Mouse (Mus musculus): ENCODE measurements around the gene Lrrtm3. TPM values are rescaled to one million over a fixed set of nuclear protein-coding genes. Genes with fewer than 3 reads are reported as not detected.

Gene Lrrtm3
- polyA plus RNA-seq, 1 experiment from 2014 or later, result 0.86 TPM

DNA sequence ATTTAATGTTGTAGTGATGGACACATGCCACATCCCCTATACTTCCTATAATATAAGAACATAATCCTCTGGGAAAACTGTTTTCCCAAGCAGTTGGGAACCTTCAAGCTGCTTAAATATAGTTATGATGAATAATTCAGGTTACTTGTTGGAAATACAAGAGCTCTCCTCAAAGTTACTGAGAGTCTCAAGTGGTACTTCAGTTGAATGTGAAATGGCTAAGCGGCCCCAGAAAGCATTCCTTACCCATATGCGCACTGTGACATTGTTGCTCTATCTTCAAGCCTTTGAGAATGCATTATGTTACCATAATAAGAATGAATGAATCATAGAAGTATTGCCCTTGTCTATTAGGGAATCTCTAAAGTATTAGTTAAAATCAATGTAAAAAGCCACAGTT lies 117.8 kb downstream of the Lrrtm3 start:
- Histone ChIP-seq H3K27ac (ENCODE audit: low read depth, low read length) (no peak overlapping the region), H3K4me2 (no peak overlapping the region), H3K36me3 (ENCODE audit: control insufficient read depth, insufficient read depth, low read length) (no peaks in the 10 kb centered on the region), H3K27me3 (ENCODE audit: control insufficient read depth, insufficient read depth, low read length) (no peaks in the 10 kb centered on the region), H3K4me1 (ENCODE audit: control insufficient read depth, insufficient read depth, low read length) (no peaks in the 10 kb centered on the region), H3K9ac (ENCODE audit: low read depth, low read length) (no peak overlapping the region), H3K4me3 (ENCODE audit: low read depth, low read length) (no peak overlapping the region), H3K9me3 (replicated peaks; ENCODE audit: control insufficient read depth, low read length) (no peaks in the 10 kb centered on the region)
- ATAC-seq (replicated peaks; ENCODE audit: insufficient number of reproducible peaks, low FRiP score, low TSS enrichment), result no peak
- 82% methylated on average over 2 of the region's 2 CpGs for WGBS (ENCODE audit: insufficient replicate concordance)

DNA sequence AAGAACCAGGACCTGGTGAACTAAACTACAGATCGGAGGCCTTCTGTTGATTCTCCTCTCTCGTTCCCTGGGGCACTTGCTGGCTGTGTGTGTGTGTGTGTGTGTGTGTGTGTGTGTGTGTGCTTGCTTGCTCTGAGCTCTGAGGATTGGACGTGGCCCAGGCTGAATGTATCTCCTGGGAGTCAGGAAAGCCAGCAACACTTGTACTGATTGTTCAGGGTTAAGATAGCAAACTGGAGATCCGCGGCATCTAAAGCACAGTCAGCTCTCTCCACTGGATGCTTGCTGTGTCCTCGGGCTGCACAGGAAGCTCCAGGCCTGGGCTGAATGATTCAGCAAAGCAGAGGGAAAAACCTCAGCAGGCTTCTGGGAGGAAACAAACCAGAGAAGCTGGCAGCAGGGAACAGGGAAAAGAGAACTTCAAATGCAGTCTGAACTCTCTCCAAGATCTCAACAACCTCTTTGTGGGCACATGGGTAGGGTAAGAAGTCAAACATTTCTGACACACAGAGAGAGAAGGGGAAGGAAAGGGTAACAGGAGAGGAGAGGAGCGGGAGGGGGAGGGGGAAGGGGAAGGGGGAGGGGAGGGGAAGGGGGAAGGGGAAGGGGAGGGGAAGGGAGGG lies 135.7 kb downstream of the Lrrtm3 start:
- no peaks in the 10 kb centered on the region for H3K36me3 ChIP-seq (ENCODE audit: control insufficient read depth, insufficient read depth, low read length)
- no peak overlapping the region for H3K4me2 ChIP-seq
- WGBS (ENCODE audit: insufficient replicate concordance), result 6% methylated on average over 6 of the region's 7 CpGs
- ATAC-seq (replicated peaks; ENCODE audit: insufficient number of reproducible peaks, low FRiP score, low TSS enrichment), result no peak
- H3K27ac ChIP-seq (ENCODE audit: low read depth, low read length), result 0 out of 2 replicates have a peak overlapping the region, but pooled peaks have one; percentile 15
- no peaks in the 10 kb centered on the region for H3K27me3 ChIP-seq (ENCODE audit: control insufficient read depth, insufficient read depth, low read length)
- no peaks in the 10 kb centered on the region for H3K9me3 ChIP-seq (replicated peaks; ENCODE audit: control insufficient read depth, low read length)
- no peak overlapping the region; the same call in 1 of the 2 replicates for H3K9ac ChIP-seq (ENCODE audit: low read depth, low read length)
- no peak overlapping the region for H3K4me3 ChIP-seq (ENCODE audit: low read depth, low read length)
- peaks cover 9% of the 10 kb centered on the region for H3K4me1 ChIP-seq (ENCODE audit: control insufficient read depth, insufficient read depth, low read length)

DNA sequence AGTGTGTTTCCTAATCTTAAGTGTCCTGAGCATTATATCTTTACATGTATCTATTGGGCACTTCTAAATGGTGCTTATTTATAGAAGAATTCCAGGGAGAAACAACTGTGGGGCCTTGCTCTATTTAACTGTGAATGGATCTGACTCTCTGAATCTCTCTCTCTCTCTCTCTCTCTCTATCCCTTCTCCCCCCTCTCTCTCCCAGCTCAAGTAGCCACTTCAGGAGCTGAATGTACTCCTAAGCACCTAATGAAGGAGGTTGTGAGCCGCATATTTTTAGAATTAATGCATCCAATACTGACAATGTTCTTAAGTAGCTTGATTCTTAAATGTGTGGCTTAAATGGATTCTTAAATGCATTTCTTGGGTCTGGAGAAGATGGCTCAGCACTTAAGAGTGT lies 138.6 kb downstream of the Lrrtm3 start:
- no peak overlapping the region for H3K9ac ChIP-seq (ENCODE audit: low read depth, low read length)
- H3K27me3 ChIP-seq (ENCODE audit: control insufficient read depth, insufficient read depth, low read length), result no peaks in the 10 kb centered on the region
- H3K4me1 ChIP-seq (ENCODE audit: control insufficient read depth, insufficient read depth, low read length), result peaks cover 9% of the 10 kb centered on the region
- no peaks in the 10 kb centered on the region for H3K9me3 ChIP-seq (replicated peaks; ENCODE audit: control insufficient read depth, low read length)
- 54% methylated on average over 1 of the region's 1 CpGs for WGBS (ENCODE audit: insufficient replicate concordance)
- H3K4me2 ChIP-seq, result no peak overlapping the region
- H3K27ac ChIP-seq (ENCODE audit: low read depth, low read length), result no peak overlapping the region
- no peak for ATAC-seq (replicated peaks; ENCODE audit: insufficient number of reproducible peaks, low FRiP score, low TSS enrichment)
- no peaks in the 10 kb centered on the region for H3K36me3 ChIP-seq (ENCODE audit: control insufficient read depth, insufficient read depth, low read length)
- H3K4me3 ChIP-seq (ENCODE audit: low read depth, low read length), result no peak overlapping the region

DNA sequence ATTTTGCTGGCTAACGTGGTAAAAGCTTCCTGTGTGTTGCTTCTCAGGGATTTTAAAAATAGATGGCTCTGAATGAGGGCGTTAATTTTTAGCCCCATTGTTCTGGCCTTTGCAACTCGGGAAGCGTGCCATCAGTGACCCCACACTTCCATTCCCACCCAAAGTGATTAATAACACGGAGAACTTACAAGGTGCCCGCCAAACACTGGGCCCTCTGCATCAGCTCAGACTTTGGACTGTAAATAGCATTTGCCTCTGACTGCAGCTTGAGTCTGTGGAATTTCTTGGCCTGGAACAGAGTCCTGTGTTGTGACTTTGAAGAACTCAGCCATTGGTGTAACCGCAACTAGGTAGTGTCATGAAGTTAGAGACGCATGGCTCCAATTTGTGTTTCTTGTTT lies 139.2 kb downstream of the Lrrtm3 start:
- Histone ChIP-seq H3K36me3 (ENCODE audit: control insufficient read depth, insufficient read depth, low read length) (no peaks in the 10 kb centered on the region), H3K27ac (ENCODE audit: low read depth, low read length) (no peak overlapping the region), H3K9ac (ENCODE audit: low read depth, low read length) (no peak overlapping the region), H3K4me3 (ENCODE audit: low read depth, low read length) (no peak overlapping the region), H3K27me3 (ENCODE audit: control insufficient read depth, insufficient read depth, low read length) (no peaks in the 10 kb centered on the region), H3K4me1 (ENCODE audit: control insufficient read depth, insufficient read depth, low read length) (peaks cover 9% of the 10 kb centered on the region), H3K9me3 (replicated peaks; ENCODE audit: control insufficient read depth, low read length) (no peaks in the 10 kb centered on the region), H3K4me2 (no peak overlapping the region)
- WGBS (ENCODE audit: insufficient replicate concordance), result 35% methylated on average over 8 of the region's 8 CpGs
- ATAC-seq (replicated peaks; ENCODE audit: insufficient number of reproducible peaks, low FRiP score, low TSS enrichment), result no peak

DNA sequence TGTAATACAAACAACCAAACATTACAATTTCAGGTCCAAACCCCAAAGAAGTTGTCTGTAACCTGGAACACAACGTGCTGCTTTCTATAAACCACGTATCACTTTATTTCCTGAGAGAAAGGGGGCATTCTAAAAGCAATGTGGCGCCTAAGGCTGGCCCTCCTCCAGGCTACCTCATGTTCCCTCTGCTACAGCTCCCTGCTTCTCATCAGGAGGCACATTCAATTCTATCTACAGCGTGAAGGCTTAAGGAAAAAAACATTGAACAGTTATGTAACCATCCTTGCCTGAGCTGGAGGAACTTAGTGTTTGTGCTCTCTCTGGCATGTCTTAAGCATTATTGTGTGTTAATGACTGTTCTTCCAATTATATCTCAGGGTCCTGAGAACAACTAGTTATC lies 142.8 kb downstream of the Lrrtm3 start:
- peaks cover 9% of the 10 kb centered on the region for H3K4me1 ChIP-seq (ENCODE audit: control insufficient read depth, insufficient read depth, low read length)
- H3K4me3 ChIP-seq (ENCODE audit: low read depth, low read length), result no peak overlapping the region
- 71% methylated on average over 4 of the region's 4 CpGs for WGBS (ENCODE audit: insufficient replicate concordance)
- no peak overlapping the region for H3K27ac ChIP-seq (ENCODE audit: low read depth, low read length)
- ATAC-seq (replicated peaks; ENCODE audit: insufficient number of reproducible peaks, low FRiP score, low TSS enrichment), result no peak
- H3K9ac ChIP-seq (ENCODE audit: low read depth, low read length), result no peak overlapping the region
- H3K4me2 ChIP-seq, result no peak overlapping the region
- no peaks in the 10 kb centered on the region for H3K36me3 ChIP-seq (ENCODE audit: control insufficient read depth, insufficient read depth, low read length)
- no peaks in the 10 kb centered on the region for H3K27me3 ChIP-seq (ENCODE audit: control insufficient read depth, insufficient read depth, low read length)
- no peaks in the 10 kb centered on the region for H3K9me3 ChIP-seq (replicated peaks; ENCODE audit: control insufficient read depth, low read length)

DNA sequence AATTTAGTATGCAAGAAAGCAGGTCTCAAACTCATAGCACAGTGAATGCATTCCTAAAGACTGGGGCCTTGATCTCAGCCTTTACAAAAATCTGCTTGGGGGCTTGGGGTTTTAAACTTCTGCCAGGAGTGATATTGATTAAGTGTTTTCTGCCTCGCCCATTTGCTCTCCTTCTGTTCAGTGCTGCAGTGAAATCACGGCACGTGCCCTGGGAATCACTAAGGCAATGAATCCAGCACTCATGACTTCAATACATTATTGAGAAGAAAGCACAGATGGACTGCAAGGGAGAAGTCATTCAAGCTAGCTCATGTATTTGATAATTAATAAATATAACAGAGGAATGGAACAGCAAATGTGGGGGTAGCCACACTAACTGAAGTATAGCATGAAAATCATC lies 144.5 kb downstream of the Lrrtm3 start:
- H3K36me3 ChIP-seq (ENCODE audit: control insufficient read depth, insufficient read depth, low read length), result no peaks in the 10 kb centered on the region
- H3K9me3 ChIP-seq (replicated peaks; ENCODE audit: control insufficient read depth, low read length), result no peaks in the 10 kb centered on the region
- H3K4me2 ChIP-seq, result no peak overlapping the region
- ATAC-seq (replicated peaks; ENCODE audit: insufficient number of reproducible peaks, low FRiP score, low TSS enrichment), result no peak
- H3K27ac ChIP-seq (ENCODE audit: low read depth, low read length), result no peak overlapping the region
- no peak overlapping the region for H3K9ac ChIP-seq (ENCODE audit: low read depth, low read length)
- H3K4me3 ChIP-seq (ENCODE audit: low read depth, low read length), result no peak overlapping the region
- H3K4me1 ChIP-seq (ENCODE audit: control insufficient read depth, insufficient read depth, low read length), result peaks cover 3% of the 10 kb centered on the region
- WGBS (ENCODE audit: insufficient replicate concordance), result 70% methylated on average over 3 of the region's 3 CpGs
- no peaks in the 10 kb centered on the region for H3K27me3 ChIP-seq (ENCODE audit: control insufficient read depth, insufficient read depth, low read length)

DNA sequence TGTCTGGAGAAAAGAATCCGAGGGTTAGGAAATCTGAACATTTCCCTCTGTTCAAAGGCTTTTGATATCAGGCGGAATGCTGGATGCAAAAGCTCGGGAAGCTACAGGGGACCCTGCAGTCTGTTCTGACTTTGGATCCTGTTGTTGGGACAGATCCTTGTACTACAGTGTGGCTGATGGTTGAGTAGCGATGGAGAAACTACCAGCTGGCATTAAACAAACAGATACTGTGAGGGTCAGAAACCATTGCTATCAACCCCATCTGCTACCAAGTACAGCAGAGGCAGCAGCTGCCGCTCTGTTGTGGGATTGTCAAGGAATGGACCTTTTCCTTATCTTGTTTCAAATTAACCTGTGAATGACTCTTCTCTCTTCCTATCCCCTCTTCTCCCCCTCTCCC lies 156.1 kb downstream of the Lrrtm3 start:
- Histone ChIP-seq H3K4me1 (ENCODE audit: control insufficient read depth, insufficient read depth, low read length) (no peaks in the 10 kb centered on the region), H3K4me3 (ENCODE audit: low read depth, low read length) (no peak overlapping the region), H3K4me2 (no peak overlapping the region), H3K9ac (ENCODE audit: low read depth, low read length) (no peak overlapping the region), H3K36me3 (ENCODE audit: control insufficient read depth, insufficient read depth, low read length) (no peaks in the 10 kb centered on the region), H3K27me3 (ENCODE audit: control insufficient read depth, insufficient read depth, low read length) (no peaks in the 10 kb centered on the region), H3K27ac (ENCODE audit: low read depth, low read length) (no peak overlapping the region), H3K9me3 (replicated peaks; ENCODE audit: control insufficient read depth, low read length) (no peaks in the 10 kb centered on the region)
- 43% methylated on average over 5 of the region's 5 CpGs for WGBS (ENCODE audit: insufficient replicate concordance)
- ATAC-seq (replicated peaks; ENCODE audit: insufficient number of reproducible peaks, low FRiP score, low TSS enrichment), result no peak

DNA sequence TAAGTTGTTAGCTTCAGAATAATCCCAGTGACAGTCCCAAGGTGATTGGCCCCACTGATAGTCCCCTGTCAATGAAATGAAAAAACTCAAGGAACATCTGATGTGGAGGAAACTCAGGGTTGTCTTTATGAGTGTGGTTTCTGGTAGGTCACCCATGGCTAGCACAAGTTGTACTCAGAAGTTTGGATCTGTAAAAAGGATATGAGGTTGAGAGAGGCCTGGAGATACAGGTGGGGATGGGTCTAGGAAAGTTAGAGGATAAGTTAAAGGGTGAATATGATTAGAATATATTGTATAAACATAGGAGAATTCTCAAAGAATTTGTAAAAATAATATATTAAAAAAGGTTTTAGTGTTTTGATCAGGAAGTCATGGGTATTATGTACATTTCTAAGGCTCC lies 162.7 kb downstream of the Lrrtm3 start, which contains the start of gene Gm10118:
TSS of gene Gm10118 (minus strand) at position 101 of the 400 bp plus-strand sequence.
- Histone ChIP-seq H3K27me3 (ENCODE audit: control insufficient read depth, insufficient read depth, low read length) (no peaks in the 10 kb centered on the region), H3K9me3 (replicated peaks; ENCODE audit: control insufficient read depth, low read length) (no peaks in the 10 kb centered on the region), H3K4me2 (no peak within 1 kb of the TSS), H3K36me3 (ENCODE audit: control insufficient read depth, insufficient read depth, low read length) (no peaks in the 10 kb centered on the region), H3K9ac (ENCODE audit: low read depth, low read length) (no peak within 1 kb of the TSS), H3K27ac (ENCODE audit: low read depth, low read length) (no peak within 1 kb of the TSS), H3K4me3 (ENCODE audit: low read depth, low read length) (no peak within 1 kb of the TSS), H3K4me1 (ENCODE audit: control insufficient read depth, insufficient read depth, low read length) (no peaks in the 10 kb centered on the region)
- ATAC-seq (replicated peaks; ENCODE audit: insufficient number of reproducible peaks, low FRiP score, low TSS enrichment), result no peak

DNA sequence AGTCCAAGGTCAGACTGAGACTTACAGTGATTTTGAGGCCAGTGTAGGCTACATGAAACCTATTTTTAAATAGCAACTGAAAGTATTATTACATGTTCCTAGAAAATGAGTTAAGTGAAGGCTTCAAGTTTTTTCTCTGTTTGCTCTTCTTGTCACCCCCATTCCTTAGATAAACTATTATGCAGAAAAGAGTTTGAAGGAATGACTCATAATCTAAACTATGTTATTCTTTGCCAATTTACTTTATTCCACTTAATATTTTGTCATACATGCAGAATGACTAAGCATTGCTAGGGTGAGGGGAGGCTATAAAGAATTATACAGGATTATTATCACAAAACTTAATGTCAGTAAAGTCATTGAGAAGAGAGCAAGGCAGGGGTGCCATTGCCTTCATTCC lies 181.2 kb downstream of the Lrrtm3 start:
- no peak overlapping the region for H3K9ac ChIP-seq (ENCODE audit: low read depth, low read length)
- H3K4me2 ChIP-seq, result no peak overlapping the region
- H3K36me3 ChIP-seq (ENCODE audit: control insufficient read depth, insufficient read depth, low read length), result no peaks in the 10 kb centered on the region
- no peaks in the 10 kb centered on the region for H3K9me3 ChIP-seq (replicated peaks; ENCODE audit: control insufficient read depth, low read length)
- no peak overlapping the region for H3K4me3 ChIP-seq (ENCODE audit: low read depth, low read length)
- H3K27ac ChIP-seq (ENCODE audit: low read depth, low read length), result no peak overlapping the region
- no peaks in the 10 kb centered on the region for H3K4me1 ChIP-seq (ENCODE audit: control insufficient read depth, insufficient read depth, low read length)
- H3K27me3 ChIP-seq (ENCODE audit: control insufficient read depth, insufficient read depth, low read length), result no peaks in the 10 kb centered on the region
- ATAC-seq (replicated peaks; ENCODE audit: insufficient number of reproducible peaks, low FRiP score, low TSS enrichment), result no peak

Measured in heart, embryonic 11.5 days (tissue).